ENCODE assay signal across 8 mouse cellular contexts in genomic region chr1:168288891-168289545, GRCm38 (mm10).
DNase-seq lines count a peak whose midpoint lies in the region; ATAC-seq and TF ChIP-seq lines count a peak whose summit lies in the region.

No protein-coding gene starts in this region.

- H3K27ac ChIP-seq in heart, postnatal 0 days (ENCODE audit: low read depth): peak overlapping the region; percentile 84
- H3K27ac ChIP-seq in liver, embryonic 14.5 days: peak overlapping the region; percentile 95

- H3K9ac ChIP-seq in heart, postnatal 0 days (replicated peaks; ENCODE audit: low read depth, low read length): no peak overlapping the region
- H3K9ac ChIP-seq in liver, embryonic 14.5 days (replicated peaks): peak overlapping the region; percentile 73

- intact Hi-C loops in left cerebral cortex, postnatal 25 days (cut with DNase I): no loop called here

- H3K4me1 ChIP-seq in heart, postnatal 0 days (ENCODE audit: control insufficient read depth, insufficient read depth): peaks cover 71% of the 10 kb centered on the region
- peaks cover 60 to 69% of the 10 kb centered on the region in 2 experiments for H3K4me1 ChIP-seq in liver, embryonic 14.5 days (replicated peaks; ENCODE audit: control insufficient read depth in 2 of 2, insufficient read depth in 2 of 2, low read length in 1 of 2)
- H3K4me1 ChIP-seq in lung, adult 2 months (ENCODE audit: control insufficient read depth, insufficient read depth, low read length): peaks cover 46% of the 10 kb centered on the region

- no peaks in the 10 kb centered on the region for H3K36me3 ChIP-seq in heart, postnatal 0 days (replicated peaks; ENCODE audit: control insufficient read depth, insufficient read depth, low read length)
- no peaks in the 10 kb centered on the region for H3K36me3 ChIP-seq in liver, embryonic 14.5 days (replicated peaks; ENCODE audit: control insufficient read depth, insufficient read depth, low read depth)

- H3K4me3 ChIP-seq in heart, postnatal 0 days (ENCODE audit: low read depth, low read length): no peak overlapping the region
- H3K4me3 ChIP-seq in liver, embryonic 14.5 days (ENCODE audit: insufficient read depth in 1 of 2, low read depth in 2 of 2, low read length in 2 of 2): peak overlapping the region in 1 of 2 experiments; percentile 41; a peak in 1 of 4 replicates
- no peak overlapping the region for H3K4me3 ChIP-seq in lung, adult 2 months (replicated peaks; ENCODE audit: extremely low read depth, low read depth, low read length)

- 55% methylated on average over 10 of the region's 10 CpGs for WGBS in heart, postnatal 0 days
- 30% methylated on average over 10 of the region's 10 CpGs for WGBS in liver, embryonic 14.5 days (ENCODE audit: insufficient replicate concordance)
- WGBS in lung, adult 2 months: 74% methylated on average over 10 of the region's 10 CpGs

- TF ChIP-seq POLR2A in lung, adult 2 months (IDR thresholded peaks at IDR 0.05; ENCODE audit: borderline replicate concordance, extremely low read depth, low read depth, low read length): no peak

- no peak for TF ChIP-seq CTCF in heart, postnatal 0 days (IDR thresholded peaks at IDR 0.05; ENCODE audit: low read depth)
- no peak for TF ChIP-seq CTCF in liver, embryonic 14.5 days (IDR thresholded peaks at IDR 0.05; ENCODE audit: low read depth)
- TF ChIP-seq CTCF in lung, adult 2 months (IDR thresholded peaks at IDR 0.05; ENCODE audit: insufficient read depth, low read length): no peak

- no peak for TF ChIP-seq EP300 in heart, postnatal 0 days (IDR thresholded peaks at IDR 0.05; ENCODE audit: low read depth)
- peak; percentile 55; the same call in 1 of the 2 replicates for TF ChIP-seq EP300 in liver, embryonic 14.5 days (IDR thresholded peaks at IDR 0.05; ENCODE audit: low read depth)

- no peaks in the 10 kb centered on the region for H3K27me3 ChIP-seq in heart, postnatal 0 days (ENCODE audit: control insufficient read depth, insufficient read depth, low read length)
- H3K27me3 ChIP-seq in liver, embryonic 14.5 days (ENCODE audit: control insufficient read depth, insufficient read depth, low read length): no peaks in the 10 kb centered on the region

- no peak for ATAC-seq in heart, postnatal 0 days (ENCODE audit: insufficient read depth, low read depth)
- no peak for ATAC-seq in liver, embryonic 14.5 days (ENCODE audit: insufficient read depth)

- DNase-seq in spleen, postnatal 10 days (ENCODE audit: low spot score in 2 of 2): peak; percentile 20 to 22
- no peak for DNase-seq in spleen, adult 18-20 months
- DNase-seq in heart, postnatal 0 days (ENCODE audit: low spot score): no peak
- DNase-seq in liver, embryonic 14.5 days (ENCODE audit: low read depth in 3 of 3, low spot score in 3 of 3): peak in 1 of 3 experiments; percentile 26
- DNase-seq in yolk sac, embryonic 10.5 days (ENCODE audit: low spot score): peak; percentile 73
- no peak for DNase-seq in left cerebral cortex, postnatal 25 days (ENCODE audit: low spot score in 2 of 2)
- DNase-seq in lung, adult 2 months: no peak
- DNase-seq in urinary bladder, postnatal 36 days (ENCODE audit: low spot score in 2 of 2): no peak

- H3K9me3 ChIP-seq in heart, postnatal 0 days (replicated peaks; ENCODE audit: control insufficient read depth, low read length): no peaks in the 10 kb centered on the region
- H3K9me3 ChIP-seq in liver, embryonic 14.5 days (ENCODE audit: control insufficient read depth, low read length): no peaks in the 10 kb centered on the region

- H3K4me2 ChIP-seq in heart, postnatal 0 days (ENCODE audit: low read depth, low read length): no peak overlapping the region; the same call in 1 of the 2 replicates
- peak overlapping the region; percentile 82 for H3K4me2 ChIP-seq in liver, embryonic 14.5 days (ENCODE audit: low read depth)

Comparison
In these comparisons a context has a peak if more than half of its experiments do, and no peak if none do; other contexts are left out.
1. DNase-seq: peak in spleen, postnatal 10 days (2 of 2) and yolk sac, embryonic 10.5 days (single experiment); none in spleen, adult 18-20 months (0 of 2), heart, postnatal 0 days (single experiment), left cerebral cortex, postnatal 25 days (0 of 2), lung, adult 2 months (single experiment) and urinary bladder, postnatal 36 days (0 of 2).